Comparison of ENCODE assay signal across 14 mouse cellular contexts in genomic region chr6:134717886-134718667, GRCm38 (mm10).
DNase-seq lines count a peak whose midpoint lies in the region; ATAC-seq lines count a peak whose summit lies in the region.
"Had no signal": no experiment of that assay in that cellular context is flagged by ENCODE, and none has a peak within 500 bp of the region (broad histone marks: within the 10 kb centered on the region; RNA-seq: fewer than 3 reads in every experiment).

No protein-coding gene starts in this region.

- 90% methylated on average over 20 of the region's 20 CpGs for WGBS in heart, embryonic 11.5 days (ENCODE audit: insufficient replicate concordance)

- no peaks in the 10 kb centered on the region for H3K27me3 ChIP-seq in heart, embryonic 11.5 days (ENCODE audit: control insufficient read depth, insufficient read depth, low read length)
- H3K27me3 ChIP-seq: midbrain, embryonic 12.5 days had no signal

- peak; percentile 23 for DNase-seq in heart, postnatal 4 days
- DNase-seq in lung, postnatal 14 days = peak; percentile 31
- DNase-seq in lung, postnatal 36 days = no peak
- DNase-seq in left cerebral cortex, adult 9 months (ENCODE audit: low spot score in 2 of 2) = peak; percentile 30 to 65
- peak; percentile 68 for DNase-seq in telencephalon, adult 2 months (ENCODE audit: low read depth, low spot score)
- no peak for DNase-seq in urinary bladder, adult 2 months (ENCODE audit: low spot score)
- DNase-seq: cerebellum, adult 11-12 months; lung, adult 2 months; thymus, postnatal 25 days had no signal

- ATAC-seq in heart, embryonic 11.5 days (replicated peaks; ENCODE audit: insufficient number of reproducible peaks, low FRiP score, low TSS enrichment) = no peak
- ATAC-seq: activated CD4-positive, CD25-positive, alpha-beta regulatory T cell, adult 4 months; CD4-positive, CD25-positive, alpha-beta regulatory T cell, adult 4 months; hindbrain, postnatal 0 days had no signal

- H3K9ac ChIP-seq in heart, embryonic 11.5 days (ENCODE audit: low read depth, low read length) = no peak overlapping the region
- H3K9ac ChIP-seq: midbrain, embryonic 12.5 days had no signal

- H3K27ac ChIP-seq in heart, embryonic 11.5 days (ENCODE audit: low read depth, low read length) = no peak overlapping the region
- H3K27ac ChIP-seq: hindbrain, postnatal 0 days; midbrain, embryonic 12.5 days had no signal

- no peak overlapping the region for H3K4me2 ChIP-seq in heart, embryonic 11.5 days
- H3K4me2 ChIP-seq: midbrain, embryonic 12.5 days had no signal

- peaks cover 14% of the 10 kb centered on the region; the same call in 1 of the 2 replicates for H3K36me3 ChIP-seq in heart, embryonic 11.5 days (ENCODE audit: control insufficient read depth, insufficient read depth, low read length)

- H3K4me3 ChIP-seq in heart, embryonic 11.5 days (ENCODE audit: low read depth, low read length) = no peak overlapping the region
- H3K4me3 ChIP-seq: midbrain, embryonic 12.5 days had no signal

- no peaks in the 10 kb centered on the region for H3K9me3 ChIP-seq in heart, embryonic 11.5 days (replicated peaks; ENCODE audit: control insufficient read depth, low read length)
- H3K9me3 ChIP-seq: midbrain, embryonic 12.5 days had no signal

- peaks cover 18% of the 10 kb centered on the region for H3K4me1 ChIP-seq in heart, embryonic 11.5 days (ENCODE audit: control insufficient read depth, insufficient read depth, low read length)
- H3K4me1 ChIP-seq: midbrain, embryonic 12.5 days had no signal

Comparison
In these comparisons a context has a peak if more than half of its experiments do, and no peak if none do; other contexts are left out.
1. DNase-seq: peak in heart, postnatal 4 days (single experiment), lung, postnatal 14 days (single experiment), left cerebral cortex, adult 9 months (2 of 2) and telencephalon, adult 2 months (single experiment); none in lung, postnatal 36 days (single experiment) and urinary bladder, adult 2 months (single experiment).